Mouse (Mus musculus): ENCODE data around the gene Dtnb.

DNA sequence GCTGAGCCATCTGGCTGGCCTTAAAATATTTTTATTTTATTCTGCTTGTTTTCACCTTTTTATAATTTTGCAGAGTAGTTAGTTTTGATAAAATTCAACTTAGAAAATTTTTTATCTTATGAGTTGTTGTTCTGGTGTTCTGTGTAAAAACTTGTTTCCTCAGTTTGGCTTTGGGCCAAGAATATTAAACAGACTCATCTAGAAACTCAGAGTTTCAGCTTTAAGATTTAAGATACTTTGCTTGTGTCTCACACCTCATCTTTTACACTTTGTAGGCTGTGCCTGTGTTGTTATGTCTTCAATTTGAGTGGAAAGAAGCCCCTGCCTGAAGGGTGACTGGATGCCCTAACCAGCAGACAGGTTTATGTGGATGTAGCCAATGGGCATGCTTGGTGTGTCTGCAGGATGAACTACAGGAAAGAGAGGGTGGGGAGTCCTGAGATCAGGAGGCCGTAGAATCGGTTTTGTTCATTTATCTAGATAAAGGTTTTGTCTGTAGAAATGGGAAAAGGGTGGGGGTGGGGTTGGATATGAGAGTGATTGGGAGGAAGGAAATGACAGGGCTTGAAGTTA is 7.9 kb downstream of the Dtnb start:
- TF ChIP-seq CTCF (conservative IDR thresholded peaks at IDR 0.05; ENCODE audit: low read length) (no peak), NANOG (IDR thresholded peaks at IDR 0.05; ENCODE audit: borderline replicate concordance, low read length) (no peak)
